Mouse (Mus musculus): ENCODE data around the gene Hacd3. TPM values are rescaled to one million over a fixed set of nuclear protein-coding genes. Genes with fewer than 3 reads are reported as not detected.
"Not testable (repeated sequence)": the region's sequence is repeated elsewhere in the genome, so short reads cannot be mapped to it uniquely, and the experiment has no call there.

The Hacd3 gene
- 99.9 and 105 TPM in 2 replicates for polyA plus RNA-seq (2016; fragmentation: Nextera tagmentation; extraction: Ambion mirVana)

DNA sequence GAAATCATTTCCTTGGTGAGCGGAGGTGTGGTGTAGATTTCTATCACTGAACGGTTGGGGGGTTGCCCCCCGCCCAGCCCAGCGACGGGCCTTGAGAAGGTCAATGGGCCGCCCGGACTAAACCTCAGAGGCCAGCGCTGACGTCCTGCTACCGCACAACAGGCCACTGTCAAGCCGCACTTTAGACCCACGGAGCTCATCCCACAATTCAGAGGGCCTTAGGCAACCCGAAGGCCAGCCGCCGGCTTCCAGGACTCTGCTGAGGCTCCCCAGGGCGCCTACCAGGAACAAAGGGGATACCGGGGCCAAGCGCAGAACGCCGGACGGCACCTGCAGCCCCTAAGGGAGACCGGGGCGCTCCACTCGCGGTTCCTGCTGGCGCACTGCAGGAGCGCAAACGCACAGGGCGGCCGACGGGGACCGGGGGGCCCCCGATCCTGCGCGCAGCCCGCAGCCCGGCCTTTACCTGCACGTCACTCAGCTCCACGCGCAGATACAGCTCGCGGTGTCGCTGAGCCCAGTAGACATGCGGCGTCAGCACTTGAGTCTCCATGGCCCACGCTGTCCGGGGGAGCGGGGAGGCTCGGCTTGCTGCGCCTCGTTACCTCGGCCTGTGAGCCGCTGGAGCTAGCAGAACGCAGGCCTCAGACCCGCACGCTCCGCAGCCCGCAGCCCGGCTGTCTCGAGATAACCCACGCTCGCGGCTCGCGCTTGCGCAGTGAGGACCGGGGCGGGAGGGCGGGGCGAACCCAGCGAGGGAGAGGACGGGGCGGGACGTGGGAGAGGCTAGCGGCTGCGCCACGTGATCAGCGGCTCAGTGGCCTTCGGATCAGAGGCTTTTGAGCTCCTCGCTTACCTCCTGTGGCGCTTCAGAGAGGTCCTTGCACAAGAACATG lies at the start of gene Hacd3:
Hacd3 (minus strand) TSS at position 703 of the 896 bp plus-strand sequence.
- peak; percentile 96 for DNase-seq (ENCODE audit: low spot score)
- WGBS: under 1% methylated on average over 81 of the region's 81 CpGs
- peak within 1 kb of the TSS; percentile 99 for H3K4me3 ChIP-seq
- H3K9me3 ChIP-seq (replicated peaks): no peaks in the 10 kb centered on the region
- peak within 1 kb of the TSS; percentile 93 for H3K27ac ChIP-seq
- peaks cover under 1% of the 10 kb centered on the region for H3K36me3 ChIP-seq
- H3K4me1 ChIP-seq: peaks cover 39% of the 10 kb centered on the region
- no peaks in the 10 kb centered on the region for H3K27me3 ChIP-seq (ENCODE audit: low read depth, poor library complexity, severe bottlenecking)

GRCm38 (mm10) chr9:65070587-65070986 lies 49.1 kb upstream of the Hacd3 start:
- Histone ChIP-seq H3K4me1 (no peaks in the 10 kb centered on the region), H3K4me3 (no peak overlapping the region), H3K9me3 (replicated peaks) (no peaks in the 10 kb centered on the region), H3K36me3 (peaks cover 100% of the 10 kb centered on the region), H3K27ac (no peak overlapping the region), H3K27me3 (ENCODE audit: low read depth, poor library complexity, severe bottlenecking) (no peaks in the 10 kb centered on the region)
- no peak for DNase-seq (ENCODE audit: low spot score)
- 91% methylated on average over 3 of the region's 3 CpGs for WGBS

- no peak for DNase-seq (ENCODE audit: low spot score)
- Histone ChIP-seq H3K27me3 (ENCODE audit: low read depth, poor library complexity, severe bottlenecking) (no peaks in the 10 kb centered on the region), H3K36me3 (peaks cover 94% of the 10 kb centered on the region), H3K4me3 (no peak overlapping the region), H3K9me3 (replicated peaks) (no peaks in the 10 kb centered on the region), H3K27ac (no peak overlapping the region), H3K4me1 (no peaks in the 10 kb centered on the region)
- WGBS: 93% methylated on average over 7 of the region's 7 CpGs
These were observed 42.8 kb upstream of the Hacd3 start for GRCm38 (mm10) chr9:65064251-65064650.

DNA sequence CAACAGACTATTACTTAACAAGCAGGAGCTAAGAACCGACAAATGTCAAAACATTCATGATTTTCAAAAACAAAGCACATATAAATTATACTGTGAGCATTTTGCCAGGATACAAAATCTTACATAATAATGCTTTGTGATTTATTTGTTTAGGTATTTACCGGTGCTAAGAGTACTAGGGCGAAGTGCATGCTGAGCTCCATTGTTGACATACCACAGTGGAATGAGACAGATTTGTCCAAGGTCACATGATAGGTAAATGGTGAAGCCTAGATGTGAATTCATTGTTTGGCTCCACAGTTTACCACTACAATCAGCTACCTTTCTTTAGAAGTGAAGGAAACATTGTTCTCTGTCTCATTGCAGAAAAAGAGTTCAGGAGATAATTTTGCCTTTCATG lies 29.5 kb upstream of the Hacd3 start:
- DNase-seq (ENCODE audit: low spot score): no peak
- Histone ChIP-seq H3K36me3 (peaks cover 96% of the 10 kb centered on the region), H3K27me3 (ENCODE audit: low read depth, poor library complexity, severe bottlenecking) (no peaks in the 10 kb centered on the region), H3K4me3 (no peak overlapping the region), H3K4me1 (no peaks in the 10 kb centered on the region), H3K9me3 (replicated peaks) (no peaks in the 10 kb centered on the region), H3K27ac (no peak overlapping the region)
- 96% methylated on average over 3 of the region's 3 CpGs for WGBS

GRCm38 (mm10) chr9:65049422-65049821 lies 27.9 kb upstream of the Hacd3 start:
- Histone ChIP-seq H3K9me3 (replicated peaks) (no peaks in the 10 kb centered on the region), H3K4me1 (no peaks in the 10 kb centered on the region), H3K27me3 (ENCODE audit: low read depth, poor library complexity, severe bottlenecking) (no peaks in the 10 kb centered on the region), H3K36me3 (peaks cover 96% of the 10 kb centered on the region), H3K4me3 (no peak overlapping the region), H3K27ac (no peak overlapping the region)
- no peak for DNase-seq (ENCODE audit: low spot score)
- whole genome bisulfite sequencing: 94% methylated on average over 5 of the region's 5 CpGs

DNA sequence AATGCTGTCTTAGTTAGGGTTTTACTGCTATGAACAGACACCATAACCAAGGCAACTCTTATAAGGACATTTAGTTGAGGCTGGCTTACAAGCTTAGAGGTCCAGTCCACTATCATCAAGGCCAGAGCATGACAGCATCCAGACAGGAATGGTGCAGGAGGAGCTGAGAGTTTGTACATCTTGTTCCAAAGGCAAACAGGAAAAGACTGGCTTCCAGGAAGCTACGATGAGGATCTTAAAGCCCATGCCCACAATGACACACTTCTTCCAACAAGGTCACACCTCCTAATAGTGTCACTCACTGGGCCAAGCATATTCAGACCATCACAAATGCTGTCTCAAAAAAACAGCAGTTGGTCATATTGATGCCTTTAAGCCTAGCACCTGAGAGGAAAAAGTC lies 25.5 kb upstream of the Hacd3 start:
- Histone ChIP-seq H3K36me3 (peaks cover 100% of the 10 kb centered on the region), H3K4me1 (no peaks in the 10 kb centered on the region), H3K27ac (no peak overlapping the region), H3K4me3 (no peak overlapping the region), H3K27me3 (ENCODE audit: low read depth, poor library complexity, severe bottlenecking) (no peaks in the 10 kb centered on the region), H3K9me3 (replicated peaks) (no peaks in the 10 kb centered on the region)
- DNase-seq (ENCODE audit: low spot score): no peak
- WGBS: 93% methylated on average over 1 of the region's 1 CpGs

GRCm38 (mm10) chr9:65041430-65041829 lies 19.9 kb upstream of the Hacd3 start:
- WGBS: 97% methylated on average over 5 of the region's 5 CpGs
- Histone ChIP-seq H3K4me1 (no peaks in the 10 kb centered on the region), H3K27ac (no peak overlapping the region), H3K36me3 (peaks cover 98% of the 10 kb centered on the region), H3K9me3 (replicated peaks) (no peaks in the 10 kb centered on the region), H3K4me3 (no peak overlapping the region), H3K27me3 (ENCODE audit: low read depth, poor library complexity, severe bottlenecking) (no peaks in the 10 kb centered on the region)
- DNase-seq (ENCODE audit: low spot score): no peak

DNA sequence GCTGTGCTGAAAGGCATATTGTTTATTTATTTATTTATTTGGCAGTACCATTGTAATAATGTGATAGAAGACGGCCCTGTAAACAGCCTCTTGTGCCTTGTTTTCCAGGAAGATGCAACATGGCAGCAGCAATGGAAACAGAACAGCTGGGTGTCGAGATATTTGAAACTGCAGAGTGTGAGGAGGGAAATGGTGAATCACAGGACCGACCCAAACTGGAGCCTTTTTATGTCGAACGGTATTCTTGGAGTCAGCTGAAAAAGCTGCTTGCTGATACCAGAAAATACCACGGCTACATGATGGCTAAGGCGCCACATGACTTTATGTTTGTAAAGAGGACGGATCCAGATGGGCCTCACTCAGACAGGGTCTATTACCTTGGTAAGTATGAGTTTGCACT lies 15.4 kb upstream of the Hacd3 start:
- no peak for DNase-seq (ENCODE audit: low spot score)
- Histone ChIP-seq H3K36me3 (peaks cover 65% of the 10 kb centered on the region), H3K9me3 (replicated peaks) (no peaks in the 10 kb centered on the region), H3K4me1 (peaks cover 11% of the 10 kb centered on the region), H3K27ac (no peak overlapping the region), H3K27me3 (ENCODE audit: low read depth, poor library complexity, severe bottlenecking) (no peaks in the 10 kb centered on the region), H3K4me3 (no peak overlapping the region)
- 93% methylated on average over 8 of the region's 8 CpGs for WGBS

DNA sequence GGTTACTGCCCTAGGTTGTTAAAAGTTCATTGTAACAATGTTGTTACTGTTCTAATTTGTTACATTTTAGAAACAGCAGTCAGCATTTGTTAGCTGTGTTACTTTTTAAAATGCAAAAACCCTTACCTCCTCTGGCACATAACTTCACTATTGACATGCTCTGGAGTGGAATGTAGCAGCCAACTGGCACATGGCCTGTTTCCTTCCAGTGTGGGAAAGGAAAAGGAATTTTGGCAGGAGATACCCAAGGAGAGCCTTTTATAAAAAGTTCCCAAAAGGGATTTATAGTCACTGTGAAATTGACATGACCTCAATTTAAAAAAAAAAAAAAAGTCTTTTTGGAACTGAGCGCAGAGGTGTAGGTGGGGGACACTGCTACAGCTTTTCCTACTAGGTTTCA lies 15.0 kb upstream of the Hacd3 start:
- WGBS: 100% methylated on average over 1 of the region's 1 CpGs
- Histone ChIP-seq H3K27ac (no peak overlapping the region), H3K4me3 (no peak overlapping the region), H3K4me1 (peaks cover 13% of the 10 kb centered on the region), H3K36me3 (peaks cover 61% of the 10 kb centered on the region), H3K9me3 (replicated peaks) (no peaks in the 10 kb centered on the region), H3K27me3 (ENCODE audit: low read depth, poor library complexity, severe bottlenecking) (no peaks in the 10 kb centered on the region)
- DNase-seq (ENCODE audit: low spot score): no peak

- Histone ChIP-seq H3K27me3 (ENCODE audit: low read depth, poor library complexity, severe bottlenecking) (no peaks in the 10 kb centered on the region), H3K36me3 (peaks cover 23% of the 10 kb centered on the region), H3K4me3 (peak within 1 kb of the TSS; percentile 97), H3K27ac (peak within 1 kb of the TSS; percentile 96), H3K9me3 (replicated peaks) (no peaks in the 10 kb centered on the region), H3K4me1 (peaks cover 13% of the 10 kb centered on the region)
- peak; percentile 96 for DNase-seq (ENCODE audit: low spot score)
- under 1% methylated on average over 85 of the region's 85 CpGs for WGBS
These were observed 11.0 kb upstream of the Hacd3 start, which contains the start of gene Dpp8 for GRCm38 (mm10) chr9:65032269-65033108. TSS of gene Dpp8 (plus strand) at chr9:65032414.

DNA sequence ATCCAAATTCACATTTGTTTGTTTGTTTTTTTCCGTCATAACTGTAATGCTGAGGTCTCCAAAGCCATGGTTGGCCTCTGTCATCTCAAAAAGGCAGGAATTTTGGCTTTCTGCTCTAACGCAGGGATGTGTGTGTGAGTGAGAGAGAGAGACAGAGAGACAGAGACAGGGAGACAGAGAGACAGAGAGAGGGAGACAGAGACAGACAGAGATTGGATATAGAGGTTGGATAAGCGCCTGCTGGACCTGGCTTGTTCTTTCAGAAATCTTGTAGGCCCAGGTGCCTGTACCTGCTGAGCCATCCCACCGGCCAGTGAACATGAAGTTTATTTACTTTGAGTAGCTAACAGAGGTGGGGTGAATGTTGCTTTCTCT lies 10.4 kb upstream of the Hacd3 start:
- Histone ChIP-seq H3K9me3 (replicated peaks) (no peaks in the 10 kb centered on the region), H3K36me3 (peaks cover 17% of the 10 kb centered on the region), H3K27me3 (ENCODE audit: low read depth, poor library complexity, severe bottlenecking) (no peaks in the 10 kb centered on the region), H3K4me3 (peak overlapping the region; percentile 97), H3K27ac (peak overlapping the region; percentile 96; the same call in 1 of the 2 replicates), H3K4me1 (peaks cover 13% of the 10 kb centered on the region)
- DNase-seq (ENCODE audit: low spot score): no peak
- WGBS: 37% methylated on average over 4 of the region's 4 CpGs

DNA sequence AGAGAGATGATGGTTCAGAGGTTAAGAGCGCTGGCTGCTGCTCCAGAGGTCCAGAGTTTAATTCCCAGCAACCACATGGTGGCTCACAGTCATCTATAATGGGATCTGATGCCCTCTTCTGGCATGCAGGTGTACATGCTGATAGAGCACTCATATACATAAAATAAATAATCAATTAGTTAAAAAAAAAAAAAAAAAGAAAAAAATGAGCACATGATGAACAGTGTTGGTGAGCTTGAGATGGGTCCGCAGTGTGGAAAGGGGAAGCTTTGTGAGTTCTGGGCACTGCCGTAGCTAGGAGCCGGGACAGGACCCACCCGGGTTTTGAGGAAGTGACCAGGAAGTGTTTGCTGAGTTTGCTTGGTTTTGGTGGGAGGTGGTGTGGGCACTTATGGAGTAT lies 9.9 kb upstream of the Hacd3 start:
- not testable (repeated sequence) for H3K27me3 ChIP-seq (ENCODE audit: low read depth, poor library complexity, severe bottlenecking); H3K27ac ChIP-seq; H3K4me3 ChIP-seq; DNase-seq (ENCODE audit: low spot score); H3K9me3 ChIP-seq (replicated peaks)
- H3K36me3 ChIP-seq: peaks cover 12% of the 10 kb centered on the region
- 74% methylated on average over 5 of the region's 5 CpGs for WGBS
- peaks cover 13% of the 10 kb centered on the region for H3K4me1 ChIP-seq

DNA sequence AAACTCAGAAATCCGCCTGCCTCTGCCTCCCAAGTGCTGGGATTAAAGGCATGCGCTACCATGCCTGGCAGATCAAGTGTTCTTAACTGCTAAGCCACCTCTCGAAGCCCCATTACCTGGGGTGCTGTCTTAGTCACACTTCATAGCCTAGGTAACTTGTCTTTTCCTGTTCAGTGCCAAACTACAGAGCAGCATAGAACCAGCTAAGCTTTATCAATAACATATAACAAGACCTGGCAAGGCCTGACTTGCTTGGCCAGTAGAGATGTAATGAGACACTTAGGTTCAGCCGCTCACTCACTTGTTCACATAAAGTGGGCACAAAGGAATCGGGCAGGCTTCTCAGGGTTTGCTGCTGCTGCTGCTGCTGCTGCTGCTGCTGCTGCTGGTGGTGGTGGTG lies 6.8 kb upstream of the Hacd3 start:
- no peak for DNase-seq (ENCODE audit: low spot score)
- 88% methylated on average over 5 of the region's 5 CpGs for WGBS
- H3K9me3 ChIP-seq (replicated peaks): no peaks in the 10 kb centered on the region
- no peak overlapping the region for H3K27ac ChIP-seq
- no peak overlapping the region for H3K4me3 ChIP-seq
- H3K27me3 ChIP-seq (ENCODE audit: low read depth, poor library complexity, severe bottlenecking): no peaks in the 10 kb centered on the region
- H3K36me3 ChIP-seq: no peaks in the 10 kb centered on the region
- peaks cover 10% of the 10 kb centered on the region for H3K4me1 ChIP-seq
